Comparison of ENCODE assay signal across 22 mouse cellular contexts in genomic region chr2:75830233-75830632, GRCm38 (mm10).
"Had no signal": no experiment of that assay in that cellular context is flagged by ENCODE, and none has a peak within 500 bp of the region (broad histone marks: within the 10 kb centered on the region; RNA-seq: fewer than 3 reads in every experiment).

No protein-coding gene starts in this region.

- DNase-seq: gastrocnemius, postnatal 14 days; gastrocnemius, postnatal 36 days; heart, postnatal 14 days; heart, postnatal 36 days; kidney, adult 11 months; kidney, adult 2 months; kidney, adult 9 months; kidney, postnatal 14 days; kidney, postnatal 4 days; left cerebral cortex, postnatal 4 days; liver, embryonic 13.5 days had no signal

- H3K36me3 ChIP-seq: hindbrain, embryonic 13.5 days; hindbrain, embryonic 15.5 days; kidney, embryonic 15.5 days; limb, embryonic 13.5 days; limb, embryonic 15.5 days; liver, embryonic 13.5 days had no signal

- H3K4me2 ChIP-seq: heart, embryonic 11.5 days; hindbrain, embryonic 13.5 days; hindbrain, embryonic 15.5 days; kidney, embryonic 15.5 days; limb, embryonic 13.5 days; limb, embryonic 15.5 days; liver, embryonic 13.5 days had no signal

- H3K9me3 ChIP-seq: hindbrain, embryonic 13.5 days; hindbrain, embryonic 15.5 days; kidney, embryonic 15.5 days; limb, embryonic 13.5 days; limb, embryonic 15.5 days; liver, embryonic 13.5 days had no signal

- H3K9ac ChIP-seq: hindbrain, embryonic 13.5 days; hindbrain, embryonic 15.5 days; kidney, embryonic 15.5 days; limb, embryonic 13.5 days; limb, embryonic 15.5 days; liver, embryonic 13.5 days had no signal

- ATAC-seq: hindbrain, postnatal 0 days; intestine, embryonic 16.5 days had no signal

- H3K27me3 ChIP-seq: hindbrain, embryonic 13.5 days; hindbrain, embryonic 15.5 days; kidney, embryonic 15.5 days; limb, embryonic 13.5 days; limb, embryonic 15.5 days; liver, embryonic 13.5 days had no signal

- H3K4me3 ChIP-seq: hindbrain, embryonic 13.5 days; hindbrain, embryonic 15.5 days; kidney, embryonic 15.5 days; layer of hippocampus, adult 2 months; left cerebral cortex, adult 2 months; limb, embryonic 13.5 days; limb, embryonic 15.5 days; liver, embryonic 13.5 days had no signal

- H3K27ac ChIP-seq: hindbrain, embryonic 13.5 days; hindbrain, embryonic 15.5 days; hindbrain, postnatal 0 days; kidney, embryonic 15.5 days; kidney, postnatal 0 days; layer of hippocampus, adult 2 months; left cerebral cortex, adult 2 months; limb, embryonic 13.5 days; limb, embryonic 15.5 days had no signal
